Mouse (Mus musculus): ENCODE measurements around the gene Ttn. TPM values are rescaled to one million over a fixed set of nuclear protein-coding genes. Genes with fewer than 3 reads are reported as not detected.
A peak's percentile ranks its signal among the peaks of the same experiment; 100 is the strongest.

Ttn gene
- total and polyA plus RNA-seq, 2 experiments from 2014 or later, result 0.41 to 0.99 TPM

GRCm38 (mm10) chr2:76970204-76970603 is 12.1 kb downstream of the Ttn start:
- Histone ChIP-seq H3K9me3 (ENCODE audit: low read length) (no peaks in the 10 kb centered on the region), H3K4me3 (ENCODE audit: low read depth, low read length) (no peak overlapping the region), H3K4me2 (ENCODE audit: low read depth, low read length, poor library complexity, severe bottlenecking) (no peak overlapping the region), H3K4me1 (ENCODE audit: insufficient read depth, low read length) (no peaks in the 10 kb centered on the region), H3K9ac (replicated peaks; ENCODE audit: low read length, poor library complexity, severe bottlenecking) (no peak overlapping the region), H3K27me3 (ENCODE audit: insufficient read depth, low read length) (no peaks in the 10 kb centered on the region), H3K27ac (ENCODE audit: low read depth, low read length) (no peak overlapping the region), H3K36me3 (ENCODE audit: insufficient read depth, low read length) (no peaks in the 10 kb centered on the region)
- no peak for ATAC-seq (ENCODE audit: low FRiP score)
- no peak for TF ChIP-seq CTCF (IDR thresholded peaks at IDR 0.05)
- 54% methylated on average over 6 of the region's 6 CpGs for WGBS
- no peak for DNase-seq (ENCODE audit: low spot score)

GRCm38 (mm10) chr2:76969637-76970036 is 12.7 kb downstream of the Ttn start:
- Histone ChIP-seq H3K9ac (replicated peaks; ENCODE audit: low read length, poor library complexity, severe bottlenecking) (no peak overlapping the region), H3K27ac (ENCODE audit: low read depth, low read length) (no peak overlapping the region), H3K4me2 (ENCODE audit: low read depth, low read length, poor library complexity, severe bottlenecking) (no peak overlapping the region), H3K4me3 (ENCODE audit: low read depth, low read length) (no peak overlapping the region), H3K9me3 (ENCODE audit: low read length) (no peaks in the 10 kb centered on the region), H3K27me3 (ENCODE audit: insufficient read depth, low read length) (no peaks in the 10 kb centered on the region), H3K36me3 (ENCODE audit: insufficient read depth, low read length) (no peaks in the 10 kb centered on the region), H3K4me1 (ENCODE audit: insufficient read depth, low read length) (no peaks in the 10 kb centered on the region)
- WGBS, result 84% methylated on average over 21 of the region's 21 CpGs
- no peak for DNase-seq (ENCODE audit: low spot score)
- ATAC-seq (ENCODE audit: low FRiP score), result no peak
- no peak for TF ChIP-seq CTCF (IDR thresholded peaks at IDR 0.05)

GRCm38 (mm10) chr2:76968919-76969318 is 13.4 kb downstream of the Ttn start:
- H3K4me1 ChIP-seq (ENCODE audit: insufficient read depth, low read length), result no peaks in the 10 kb centered on the region
- H3K36me3 ChIP-seq (ENCODE audit: insufficient read depth, low read length), result no peaks in the 10 kb centered on the region
- 25% methylated on average over 8 of the region's 8 CpGs for WGBS
- H3K27me3 ChIP-seq (ENCODE audit: insufficient read depth, low read length), result no peaks in the 10 kb centered on the region
- no peak overlapping the region for H3K4me2 ChIP-seq (ENCODE audit: low read depth, low read length, poor library complexity, severe bottlenecking)
- peak; percentile 85 for TF ChIP-seq CTCF (IDR thresholded peaks at IDR 0.05)
- H3K9me3 ChIP-seq (ENCODE audit: low read length), result no peaks in the 10 kb centered on the region
- no peak overlapping the region for H3K27ac ChIP-seq (ENCODE audit: low read depth, low read length)
- no peak overlapping the region for H3K9ac ChIP-seq (replicated peaks; ENCODE audit: low read length, poor library complexity, severe bottlenecking)
- no peak overlapping the region for H3K4me3 ChIP-seq (ENCODE audit: low read depth, low read length)
- peak; percentile 85 for DNase-seq (ENCODE audit: low spot score)
- ATAC-seq (ENCODE audit: low FRiP score), result peak; percentile 81

- DNase-seq (ENCODE audit: low spot score) (no peak), ATAC-seq (ENCODE audit: low FRiP score) (no peak)
- WGBS, result 93% methylated on average over 6 of the region's 6 CpGs
- Histone ChIP-seq H3K4me3 (ENCODE audit: low read depth, low read length) (no peak overlapping the region), H3K4me2 (ENCODE audit: low read depth, low read length, poor library complexity, severe bottlenecking) (no peak overlapping the region), H3K4me1 (ENCODE audit: insufficient read depth, low read length) (no peaks in the 10 kb centered on the region), H3K27ac (ENCODE audit: low read depth, low read length) (no peak overlapping the region), H3K9me3 (ENCODE audit: low read length) (no peaks in the 10 kb centered on the region), H3K9ac (replicated peaks; ENCODE audit: low read length, poor library complexity, severe bottlenecking) (no peak overlapping the region), H3K36me3 (ENCODE audit: insufficient read depth, low read length) (no peaks in the 10 kb centered on the region), H3K27me3 (ENCODE audit: insufficient read depth, low read length) (no peaks in the 10 kb centered on the region)
- no peak for TF ChIP-seq CTCF (IDR thresholded peaks at IDR 0.05)
These were observed 15.8 kb downstream of the Ttn start for GRCm38 (mm10) chr2:76966582-76966981.

GRCm38 (mm10) chr2:76966013-76966412 is 16.3 kb downstream of the Ttn start:
- WGBS, result 78% methylated on average over 2 of the region's 2 CpGs
- no peak for TF ChIP-seq CTCF (IDR thresholded peaks at IDR 0.05)
- DNase-seq (ENCODE audit: low spot score) (no peak), ATAC-seq (ENCODE audit: low FRiP score) (no peak)
- Histone ChIP-seq H3K27me3 (ENCODE audit: insufficient read depth, low read length) (no peaks in the 10 kb centered on the region), H3K9me3 (ENCODE audit: low read length) (no peaks in the 10 kb centered on the region), H3K4me3 (ENCODE audit: low read depth, low read length) (no peak overlapping the region), H3K36me3 (ENCODE audit: insufficient read depth, low read length) (no peaks in the 10 kb centered on the region), H3K9ac (replicated peaks; ENCODE audit: low read length, poor library complexity, severe bottlenecking) (no peak overlapping the region), H3K4me1 (ENCODE audit: insufficient read depth, low read length) (no peaks in the 10 kb centered on the region), H3K27ac (ENCODE audit: low read depth, low read length) (no peak overlapping the region), H3K4me2 (ENCODE audit: low read depth, low read length, poor library complexity, severe bottlenecking) (no peak overlapping the region)

GRCm38 (mm10) chr2:76965542-76965941 is 16.8 kb downstream of the Ttn start:
- WGBS, result 88% methylated on average over 7 of the region's 7 CpGs
- Histone ChIP-seq H3K27me3 (ENCODE audit: insufficient read depth, low read length) (no peaks in the 10 kb centered on the region), H3K27ac (ENCODE audit: low read depth, low read length) (no peak overlapping the region), H3K36me3 (ENCODE audit: insufficient read depth, low read length) (no peaks in the 10 kb centered on the region), H3K4me3 (ENCODE audit: low read depth, low read length) (no peak overlapping the region), H3K9ac (replicated peaks; ENCODE audit: low read length, poor library complexity, severe bottlenecking) (no peak overlapping the region), H3K4me1 (ENCODE audit: insufficient read depth, low read length) (no peaks in the 10 kb centered on the region), H3K4me2 (ENCODE audit: low read depth, low read length, poor library complexity, severe bottlenecking) (no peak overlapping the region), H3K9me3 (ENCODE audit: low read length) (no peaks in the 10 kb centered on the region)
- TF ChIP-seq CTCF (IDR thresholded peaks at IDR 0.05), result no peak
- no peak for ATAC-seq (ENCODE audit: low FRiP score)
- no peak for DNase-seq (ENCODE audit: low spot score)
